Mouse (Mus musculus): ENCODE data around the gene C1galt1.

- no peak for TF ChIP-seq CTCF (IDR thresholded peaks at IDR 0.05; ENCODE audit: control insufficient read depth, insufficient read depth, insufficient replicate concordance, low read depth, low read length)
- TF ChIP-seq POLR2A (IDR thresholded peaks at IDR 0.05; ENCODE audit: control insufficient read depth, low read depth, low read length), result no peak
These were observed 773 bp upstream of the C1galt1 start for GRCm38 (mm10) chr6:7843726-7844411.

Data from testis, adult 2 months (tissue).